Mouse (Mus musculus): Measurements from ENCODE around the gene Cdk20. TPM values are rescaled to one million over a fixed set of nuclear protein-coding genes. Genes with fewer than 3 reads are reported as not detected.

Gene Cdk20
- polyA plus RNA-seq, 1 experiment from 2014 or later: 31.8 TPM

DNA sequence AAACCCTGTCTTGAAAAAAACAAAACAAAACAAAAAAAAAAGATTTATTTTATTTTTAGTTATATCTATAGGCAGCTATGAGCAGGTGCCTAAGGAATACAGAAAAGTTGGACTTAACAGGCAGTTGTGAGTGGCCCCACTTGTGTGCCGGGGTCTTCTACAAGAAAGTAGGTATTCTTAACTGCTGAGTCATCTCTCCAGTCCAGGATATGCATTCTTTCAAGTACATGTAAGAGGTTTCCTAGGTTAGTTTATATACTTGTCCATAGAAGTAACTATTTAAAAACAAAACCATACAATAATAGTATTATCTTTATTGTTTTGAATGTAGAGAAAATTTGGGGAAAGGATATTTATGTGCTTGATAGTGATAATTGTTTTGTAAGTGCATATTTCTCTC, 11.3 kb upstream of the Cdk20 start:
- POLR2A ChIA-PET: no interaction called here
- no peak for ATAC-seq
- no peak for TF ChIP-seq CTCF (IDR thresholded peaks at IDR 0.05)
- in situ Hi-C loops (cut with MboI; ENCODE audit: low pct_unique_long_range_greater_than_20kb): no loop called here
- no peaks in the 10 kb centered on the region for H3K27me3 ChIP-seq
- CTCF ChIA-PET: interaction anchor here (1.0 kb wide), 1 partner anchor 16 kb away, joined by 3 read pairs; no protein-coding TSS in a partner anchor
- DNase-seq (ENCODE audit: low read depth, low spot score): no peak

DNA sequence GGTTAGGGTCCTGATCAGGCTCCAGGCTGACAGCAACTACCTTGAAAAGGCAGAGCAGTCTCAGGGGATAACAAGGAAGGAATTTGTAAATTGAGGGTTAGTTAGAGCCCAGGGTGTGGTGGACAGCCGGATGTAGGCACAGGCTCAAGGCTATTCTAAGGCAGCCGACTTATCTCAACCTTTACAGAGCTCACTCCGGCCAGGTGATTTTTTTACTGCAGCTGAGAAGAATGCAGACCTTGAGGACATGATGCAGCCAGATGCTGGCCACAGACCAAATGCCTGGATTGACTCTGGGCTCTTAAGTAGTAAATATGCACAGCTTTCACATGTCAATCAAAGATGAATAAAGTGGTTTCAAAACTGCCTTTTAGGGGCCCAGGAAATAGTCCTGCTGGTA, 10.7 kb upstream of the Cdk20 start:
- no peak for TF ChIP-seq CTCF (IDR thresholded peaks at IDR 0.05)
- no peaks in the 10 kb centered on the region for H3K27me3 ChIP-seq
- DNase-seq (ENCODE audit: low read depth, low spot score) (no peak), ATAC-seq (no peak)
- POLR2A ChIA-PET: no interaction called here
- CTCF ChIA-PET: interaction anchor here (1.0 kb wide), 1 partner anchor 16 kb away, joined by 3 read pairs; no protein-coding TSS in a partner anchor
- in situ Hi-C loops (cut with MboI; ENCODE audit: low pct_unique_long_range_greater_than_20kb): no loop called here

DNA sequence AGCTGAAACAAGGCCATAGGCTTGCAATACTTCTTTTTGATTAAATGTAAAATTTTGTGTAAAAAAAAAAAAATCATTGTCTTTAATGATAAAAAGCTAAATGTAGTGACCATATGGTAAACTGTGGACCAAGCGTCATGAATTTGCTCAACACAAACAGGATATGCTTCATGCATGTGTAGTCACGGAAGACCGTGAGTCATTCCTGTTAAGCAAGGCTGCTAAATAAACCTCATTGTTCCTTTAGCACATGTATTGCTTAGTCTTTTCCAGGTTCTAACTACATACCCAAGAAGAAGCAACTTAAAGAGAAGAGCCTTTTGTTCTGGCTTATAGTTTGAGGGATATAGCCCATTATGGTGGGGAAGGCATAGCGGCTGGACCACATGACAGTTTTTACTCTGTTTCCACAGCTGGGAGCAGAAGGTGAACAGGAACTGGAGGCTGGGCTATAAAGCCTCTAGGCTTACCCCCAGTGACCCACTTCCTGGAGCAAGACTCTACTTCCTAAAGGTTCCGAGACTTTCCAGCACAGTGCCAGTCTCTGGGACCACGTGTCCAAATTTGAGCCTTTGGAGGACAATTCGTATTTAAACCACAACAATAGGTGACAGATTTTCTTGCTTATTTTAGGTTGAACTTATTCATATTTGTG, 10.0 kb upstream of the Cdk20 start:
- peak; percentile 40 for ATAC-seq
- ChIA-PET CTCF (interaction anchor here (0.8 to 1.0 kb wide), 2 partner anchors 10 to 15 kb away, joined by 3 to 4 read pairs; partner anchors contain the start of gene Cdk20), POLR2A (interaction anchor here (1.4 kb wide), 1 partner anchor 52 kb away, joined by 4 read pairs; no protein-coding TSS in a partner anchor)
- no peak for DNase-seq (ENCODE audit: low read depth, low spot score)
- H3K27me3 ChIP-seq: no peaks in the 10 kb centered on the region
- no peak for TF ChIP-seq CTCF (IDR thresholded peaks at IDR 0.05)
- in situ Hi-C loops (cut with MboI; ENCODE audit: low pct_unique_long_range_greater_than_20kb): no loop called here

DNA sequence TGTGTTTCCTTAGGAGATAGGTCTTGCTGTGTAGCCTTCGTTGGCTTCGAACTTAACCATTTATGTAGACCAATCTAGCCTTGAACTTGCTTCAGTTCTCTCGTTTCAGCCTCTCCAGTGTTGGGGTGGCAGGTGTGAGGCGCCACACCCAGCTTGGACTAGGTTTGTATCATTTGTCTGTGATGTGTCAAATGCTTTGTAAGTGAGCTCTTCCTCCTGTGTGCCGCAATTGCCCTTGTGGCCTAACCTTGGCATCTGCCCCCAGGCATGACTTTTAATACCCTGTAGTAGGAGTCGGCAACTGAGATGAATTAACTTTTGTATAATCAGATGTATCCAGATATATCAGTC, 9.5 kb upstream of the Cdk20 start:
- in situ Hi-C loops (cut with MboI; ENCODE audit: low pct_unique_long_range_greater_than_20kb): no loop called here
- ATAC-seq: no peak
- no peak for DNase-seq (ENCODE audit: low read depth, low spot score)

DNA sequence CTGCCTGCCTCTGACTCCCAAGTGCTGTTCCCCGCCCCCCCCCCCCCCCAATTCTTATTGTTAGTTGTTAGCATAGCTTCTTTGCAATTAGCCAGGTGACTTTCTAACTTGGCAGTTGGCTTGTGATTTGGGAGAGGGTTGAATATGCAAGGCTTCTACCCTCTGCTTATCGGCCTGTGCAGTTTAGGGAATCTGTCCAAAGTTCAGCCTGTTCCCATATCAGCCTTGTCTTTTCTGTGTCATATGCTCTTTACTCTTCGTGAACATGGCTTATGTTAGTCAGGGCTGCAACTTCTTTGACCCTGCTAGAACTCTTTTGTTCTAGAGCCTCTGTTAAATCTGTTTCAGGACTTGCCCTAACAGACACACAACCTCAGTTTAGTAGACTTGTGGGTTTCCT, 7.8 kb upstream of the Cdk20 start:
- TF ChIP-seq CTCF (IDR thresholded peaks at IDR 0.05): no peak
- ATAC-seq (no peak), DNase-seq (ENCODE audit: low read depth, low spot score) (no peak)
- H3K27me3 ChIP-seq: no peaks in the 10 kb centered on the region
- POLR2A ChIA-PET: no interaction called here
- CTCF ChIA-PET: interaction anchor here (1.0 to 1.5 kb wide), 3 partner anchors 8 to 109 kb away, joined by 3 to 5 read pairs (median 3); partner anchors contain the start of gene Cdk20
- in situ Hi-C loops (cut with MboI; ENCODE audit: low pct_unique_long_range_greater_than_20kb): no loop called here

More for the DNA sequence above, 9.5 kb upstream of the Cdk20 start:
- POLR2A ChIA-PET: interaction anchor here (1.4 kb wide), 1 partner anchor 53 kb away, joined by 4 read pairs; no protein-coding TSS in a partner anchor
- H3K27me3 ChIP-seq: no peaks in the 10 kb centered on the region
- TF ChIP-seq CTCF (IDR thresholded peaks at IDR 0.05): no peak
- CTCF ChIA-PET: interaction anchor here (0.8 kb wide), 1 partner anchor 9 kb away, joined by 4 read pairs; the partner anchor contains the start of gene Cdk20

DNA sequence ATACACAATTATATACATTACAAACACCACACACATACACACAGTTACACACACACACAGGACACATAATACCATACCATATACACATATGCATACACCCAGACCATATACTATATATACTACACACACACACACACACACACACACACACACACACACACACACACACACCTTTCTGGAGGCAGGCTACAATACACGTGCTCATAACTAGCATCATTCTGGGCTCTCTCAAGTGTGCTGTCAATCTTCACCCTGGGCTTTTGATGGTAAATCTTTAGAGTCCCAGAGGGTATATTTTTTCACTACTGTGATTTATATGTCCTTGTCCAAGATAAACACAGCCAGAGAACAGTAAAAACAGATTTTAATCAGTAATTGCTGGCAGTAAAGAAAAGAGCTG, 6.8 kb upstream of the Cdk20 start:
- in situ Hi-C loops (cut with MboI; ENCODE audit: low pct_unique_long_range_greater_than_20kb): no loop called here
- ChIA-PET CTCF (no interaction called here), POLR2A (no interaction called here)

DNA sequence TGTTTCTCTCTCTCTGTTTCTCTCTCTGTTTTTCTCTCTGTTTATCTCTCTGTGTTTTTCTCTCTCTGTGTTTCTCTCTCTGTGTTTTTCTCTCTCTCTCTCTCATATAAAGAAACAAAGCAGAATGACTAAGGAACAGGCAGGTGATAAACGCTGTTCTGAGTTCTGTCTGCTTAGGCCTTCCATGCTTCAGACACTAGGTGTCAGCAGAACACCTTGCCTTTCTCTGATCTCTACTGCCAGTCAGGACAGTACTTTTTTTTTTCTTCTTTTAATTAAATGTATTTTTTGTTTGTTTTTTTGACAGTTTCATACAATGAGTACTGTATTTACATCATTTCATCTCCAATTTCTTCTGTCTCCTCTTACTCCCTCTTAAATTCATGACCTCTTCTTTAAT, 2.8 kb upstream of the Cdk20 start:
- CTCF ChIA-PET: interaction anchor here (12.9 kb wide), 1 partner anchor 113 kb away, joined by 177 read pairs; the partner anchor contains the start of gene Aaed1
- H3K27me3 ChIP-seq: no peaks in the 10 kb centered on the region
- POLR2A ChIA-PET: no interaction called here
- DNase-seq (ENCODE audit: low read depth, low spot score) (no peak), ATAC-seq (no peak)
- in situ Hi-C loops (cut with MboI; ENCODE audit: low pct_unique_long_range_greater_than_20kb): no loop called here
- TF ChIP-seq CTCF (IDR thresholded peaks at IDR 0.05): no peak

More for the DNA sequence above, 6.8 kb upstream of the Cdk20 start:
- ATAC-seq (no peak), DNase-seq (ENCODE audit: low read depth, low spot score) (no peak)
- H3K27me3 ChIP-seq: no peaks in the 10 kb centered on the region
- TF ChIP-seq CTCF (IDR thresholded peaks at IDR 0.05): no peak

DNA sequence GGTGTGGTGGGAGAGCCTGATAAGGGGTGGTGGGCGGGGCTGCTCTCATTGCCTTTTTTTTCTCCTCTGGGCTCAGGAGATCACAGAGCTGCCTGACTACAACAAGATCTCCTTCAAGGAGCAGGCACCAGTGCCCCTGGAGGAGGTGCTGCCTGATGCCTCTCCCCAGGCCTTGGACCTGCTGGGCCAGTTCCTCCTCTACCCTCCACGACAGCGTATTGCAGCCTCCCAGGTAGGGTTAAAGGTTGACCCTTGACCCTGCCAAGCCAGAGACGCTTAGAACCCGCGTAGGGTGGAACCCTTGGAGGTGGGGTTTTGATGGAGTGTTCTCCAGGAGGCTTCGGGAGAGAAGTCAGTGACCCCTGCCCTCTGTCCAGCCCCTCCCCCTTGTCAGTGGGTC, 5.7 kb downstream of the Cdk20 start:
- ATAC-seq (no peak), DNase-seq (ENCODE audit: low read depth, low spot score) (no peak)
- ChIA-PET POLR2A (interaction anchor here (1.4 kb wide), 1 partner anchor 122 kb away, joined by 6 read pairs; no protein-coding TSS in a partner anchor), CTCF (interaction anchor here (1.0 to 12.9 kb wide), 4 partner anchors 16 to 122 kb away, joined by 3 to 177 read pairs (median 3); partner anchors contain the start of gene Aaed1)
- no peak for TF ChIP-seq CTCF (IDR thresholded peaks at IDR 0.05)
- in situ Hi-C loops (cut with MboI; ENCODE audit: low pct_unique_long_range_greater_than_20kb): loop anchor here (5.0 kb wide), 1 partner anchor 70 kb away; no protein-coding TSS in a partner anchor
- H3K27me3 ChIP-seq: no peaks in the 10 kb centered on the region

DNA sequence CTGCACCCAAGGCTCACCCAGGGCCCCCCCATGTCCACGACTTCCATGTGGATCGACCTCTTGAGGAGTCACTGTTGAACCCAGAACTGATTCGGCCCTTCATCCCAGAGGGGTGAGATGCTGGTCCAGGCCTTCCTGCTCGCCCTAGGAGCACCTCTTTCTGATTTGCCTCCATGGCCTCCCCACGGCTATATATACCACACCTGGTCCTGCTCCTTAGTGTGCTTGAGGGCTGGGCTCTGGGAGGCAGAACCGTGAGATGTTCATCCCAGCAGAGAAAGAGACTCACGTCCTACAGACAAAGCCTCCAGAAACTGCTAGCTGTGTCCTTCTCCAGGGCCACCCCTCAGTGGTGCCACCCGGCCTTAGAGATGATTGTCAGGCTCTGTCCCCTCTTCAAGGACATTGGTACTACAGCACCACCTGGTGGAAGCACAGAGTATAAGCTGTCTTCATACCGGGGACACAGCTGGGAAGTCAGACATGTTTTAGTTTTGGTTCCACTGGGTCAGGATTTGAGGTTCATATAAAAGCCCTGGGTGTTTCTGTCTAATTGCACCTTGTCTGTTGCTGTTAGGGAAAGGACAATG, 6.8 kb downstream of the Cdk20 start:
- no peaks in the 10 kb centered on the region for H3K27me3 ChIP-seq
- ATAC-seq (peak; percentile 81), DNase-seq (ENCODE audit: low read depth, low spot score) (no peak)
- in situ Hi-C loops (cut with MboI; ENCODE audit: low pct_unique_long_range_greater_than_20kb): loop anchor here (5.0 kb wide), 1 partner anchor 72 kb away; no protein-coding TSS in a partner anchor
- no peak for TF ChIP-seq CTCF (IDR thresholded peaks at IDR 0.05)
- POLR2A ChIA-PET: interaction anchor here (0.9 to 1.4 kb wide), 2 partner anchors 70 to 123 kb away, joined by 3 to 6 read pairs; no protein-coding TSS in a partner anchor
- CTCF ChIA-PET: interaction anchor here (1.0 to 12.9 kb wide), 3 partner anchors 8 to 123 kb away, joined by 3 to 177 read pairs (median 4); partner anchors contain the start of gene Aaed1

DNA sequence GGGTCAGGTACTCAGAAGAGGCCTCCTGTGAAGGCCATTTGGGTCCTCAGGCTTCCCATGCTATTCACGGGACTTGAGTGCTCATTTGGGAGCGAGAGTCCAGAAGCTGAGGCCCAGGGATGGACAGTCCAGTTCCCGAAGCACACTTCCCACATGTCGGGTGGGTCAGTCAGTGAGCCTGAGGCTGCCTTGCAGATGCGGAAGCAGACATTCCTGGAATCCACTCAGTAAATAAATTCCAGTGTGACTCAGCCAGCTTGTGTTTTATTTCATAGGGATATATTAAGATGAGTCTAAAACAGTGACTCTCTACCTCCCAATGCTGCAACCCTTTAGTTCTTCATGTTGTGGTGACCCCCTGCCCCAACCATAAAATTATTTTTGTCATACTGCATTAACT, 7.4 kb downstream of the Cdk20 start:
- ChIA-PET CTCF (interaction anchor here (1.3 to 12.9 kb wide), 2 partner anchors 8 to 124 kb away, joined by 4 to 177 read pairs; partner anchors contain the start of gene Aaed1), POLR2A (no interaction called here)
- DNase-seq (ENCODE audit: low read depth, low spot score): no peak
- in situ Hi-C loops (cut with MboI; ENCODE audit: low pct_unique_long_range_greater_than_20kb): loop anchor here (5.0 kb wide), 1 partner anchor 72 kb away; no protein-coding TSS in a partner anchor
- TF ChIP-seq CTCF (IDR thresholded peaks at IDR 0.05): no peak
- peak; percentile 89 for ATAC-seq
- no peaks in the 10 kb centered on the region for H3K27me3 ChIP-seq
